Mouse (Mus musculus) CH12.LX (cell line): Measurements from ENCODE around the gene C77080. TPM values are rescaled to one million over a fixed set of nuclear protein-coding genes. Genes with fewer than 3 reads are reported as not detected.

Experiments
- DNase-seq: peaks from one replicate; pipeline ENCODE4 v3.0.0-alpha.2; 2013; ENCODE audit errors: extremely low read depth
- H3K27ac ChIP-seq: 2 replicates; pipeline ENCODE4 v1.5.1; 2012; ENCODE audit warnings: low read depth, mild to moderate bottlenecking, control low read depth, moderate library complexity; ENCODE audit not compliant: insufficient read depth
- H3K27me3 ChIP-seq: replicated peaks from 2 replicates; pipeline ENCODE3; 2012; ENCODE audit warnings: inconsistent platforms
- H3K36me3 ChIP-seq, 2 experiments: replicated peaks in 1 of 2; 2 replicates each; pipeline versions ENCODE3 to v1.6.1; 2012; ENCODE audit warnings: inconsistent platforms in 1 of 2, low read length in 1 of 2, mild to moderate bottlenecking in 1 of 2, mixed read lengths in 1 of 2, moderate library complexity in 1 of 2; ENCODE audit not compliant: control insufficient read depth in 1 of 2, insufficient read depth in 1 of 2
- H3K4me1 ChIP-seq, 2 experiments: 2 replicates each; pipeline ENCODE4 v1.6.1; 2012; ENCODE audit warnings: inconsistent platforms in 1 of 2, moderate library complexity in 1 of 2; ENCODE audit not compliant: insufficient read depth in 2 of 2, control insufficient read depth in 1 of 2
- H3K4me2 ChIP-seq: 2 replicates; pipeline ENCODE4 v1.6.1; 2012; ENCODE audit warnings: low read depth, mild to moderate bottlenecking, control low read depth; ENCODE audit not compliant: poor library complexity, insufficient read depth, severe bottlenecking
- H3K4me3 ChIP-seq, 3 experiments: fragments of 150-350 bp in 1 of 3; sonication (generic) in 1 of 3; replicated peaks in 1 of 3; 2 replicates each; pipeline versions ENCODE3 to v1.5.1; 2011 to 2012; ENCODE audit warnings: low read depth in 2 of 3, low read length in 2 of 3, mild to moderate bottlenecking in 2 of 3, moderate library complexity in 2 of 3, control low read depth in 1 of 3, improper control_type of control experiment in 1 of 3, inconsistent platforms in 1 of 3, mixed read lengths in 1 of 3; ENCODE audit not compliant: poor library complexity in 1 of 3
- H3K79me2 ChIP-seq: replicated peaks from 2 replicates; pipeline ENCODE4 v1.6.1; 2012; ENCODE audit warnings: mild to moderate bottlenecking, moderate library complexity; ENCODE audit not compliant: control insufficient read depth, poor library complexity, insufficient read depth, severe bottlenecking; ENCODE audit errors: extremely low read depth
- H3K9ac ChIP-seq: 2 replicates; pipeline ENCODE4 v1.6.1; 2012; ENCODE audit warnings: low read depth, mild to moderate bottlenecking, control low read depth, moderate library complexity; ENCODE audit not compliant: insufficient read depth
- H3K9me3 ChIP-seq: replicated peaks from 2 replicates; pipeline ENCODE3; 2012; ENCODE audit warnings: low read length, inconsistent platforms, mixed read lengths
- BHLHE40 ChIP-seq: IDR thresholded peaks from 2 replicates; pipeline ENCODE4 v1.6.1; 2011; ENCODE audit warnings: mild to moderate bottlenecking, low read depth, low read length, improper control_type of control experiment
- CHD1 ChIP-seq: IDR thresholded peaks from 2 replicates; pipeline ENCODE4 v1.6.1; 2012; ENCODE audit warnings: low read depth, low read length, improper control_type of control experiment, inconsistent platforms
- CHD2 ChIP-seq: IDR thresholded peaks from 2 replicates; pipeline ENCODE4 v1.6.1; 2011; ENCODE audit warnings: low read length, improper control_type of control experiment
- CTCF ChIP-seq, 2 experiments: IDR thresholded peaks in 1 of 2; conservative IDR thresholded peaks in 1 of 2; 2 replicates each; pipeline ENCODE4 v1.5.1; 2011 to 2012; ENCODE audit warnings: low read depth in 2 of 2, low read length in 2 of 2, improper control_type of control experiment in 1 of 2, inconsistent platforms in 1 of 2, mild to moderate bottlenecking in 1 of 2, moderate library complexity in 1 of 2
- E2F4 ChIP-seq: IDR thresholded peaks from 2 replicates; pipeline ENCODE4 v1.6.1; 2011; ENCODE audit warnings: low read depth, low read length, improper control_type of control experiment; ENCODE audit not compliant: insufficient replicate concordance
- ELF1 ChIP-seq: IDR thresholded peaks from 2 replicates; pipeline ENCODE4 v1.6.1; 2014; ENCODE audit warnings: low read depth, mild to moderate bottlenecking, inconsistent platforms, low read length, improper control_type of control experiment
- EP300 ChIP-seq: IDR thresholded peaks from 2 replicates; pipeline ENCODE4 v1.6.1; 2011; ENCODE audit warnings: low read length, improper control_type of control experiment
- GABPA ChIP-seq: IDR thresholded peaks from 2 replicates; pipeline ENCODE4 v1.6.1; 2012; ENCODE audit warnings: low read depth, low read length, improper control_type of control experiment, inconsistent platforms; ENCODE audit not compliant: insufficient replicate concordance
- HCFC1 ChIP-seq: IDR thresholded peaks from 2 replicates; pipeline ENCODE4 v1.6.1; 2012; ENCODE audit warnings: low read depth, mild to moderate bottlenecking, inconsistent platforms, low read length, improper control_type of control experiment
- IRF4 ChIP-seq: IDR thresholded peaks from 2 replicates; pipeline ENCODE4 v1.6.1; 2014; ENCODE audit warnings: low read depth, mild to moderate bottlenecking, inconsistent platforms, low read length, improper control_type of control experiment
- JUND ChIP-seq: conservative IDR thresholded peaks from 2 replicates; pipeline ENCODE4 v1.6.1; 2011; ENCODE audit warnings: low read depth, low read length, improper control_type of control experiment
- KAT2A ChIP-seq: IDR thresholded peaks from 2 replicates; pipeline ENCODE4 v1.6.1; 2012; ENCODE audit warnings: low read length, improper control_type of control experiment, inconsistent platforms; ENCODE audit not compliant: insufficient replicate concordance
- MAX ChIP-seq: IDR thresholded peaks from 2 replicates; pipeline ENCODE4 v1.6.1; 2011; ENCODE audit warnings: low read length, improper control_type of control experiment
- MAZ ChIP-seq: IDR thresholded peaks from 2 replicates; pipeline ENCODE4 v1.6.1; 2012; ENCODE audit warnings: low read depth, mild to moderate bottlenecking, inconsistent platforms, low read length, improper control_type of control experiment, moderate library complexity
- MEF2A ChIP-seq: IDR thresholded peaks from 2 replicates; pipeline ENCODE4 v1.6.1; 2014; ENCODE audit warnings: low read depth, mild to moderate bottlenecking, inconsistent platforms, low read length, improper control_type of control experiment, borderline replicate concordance
- MYC ChIP-seq: IDR thresholded peaks from 2 replicates; pipeline ENCODE4 v1.6.1; 2011; ENCODE audit warnings: low read depth, mild to moderate bottlenecking, improper control_type of control experiment, low read length
- NELFE ChIP-seq: IDR thresholded peaks from 2 replicates; pipeline ENCODE4 v1.6.1; 2011; ENCODE audit warnings: low read depth, low read length, improper control_type of control experiment
- NRF1 ChIP-seq: IDR thresholded peaks from 2 replicates; pipeline ENCODE4 v1.6.1; 2014; ENCODE audit warnings: low read depth, mild to moderate bottlenecking, inconsistent platforms, low read length, improper control_type of control experiment, moderate library complexity
- PAX5 ChIP-seq: IDR thresholded peaks from 2 replicates; pipeline ENCODE4 v1.6.1; 2012; ENCODE audit warnings: low read length, inconsistent platforms, mixed read lengths
- POLR2A ChIP-seq: IDR thresholded peaks from 2 replicates; pipeline ENCODE4 v1.6.1; 2011; ENCODE audit warnings: low read depth, mild to moderate bottlenecking, improper control_type of control experiment, low read length
- RAD21 ChIP-seq: IDR thresholded peaks from 2 replicates; pipeline ENCODE4 v1.6.1; 2011; ENCODE audit warnings: low read depth, mild to moderate bottlenecking, low read length, improper control_type of control experiment, moderate library complexity
- RCOR1 ChIP-seq: conservative IDR thresholded peaks from 2 replicates; pipeline ENCODE4 v1.6.1; 2012; ENCODE audit warnings: low read depth, mild to moderate bottlenecking, inconsistent platforms, low read length, improper control_type of control experiment
- SMC3 ChIP-seq: IDR thresholded peaks from 2 replicates; pipeline ENCODE4 v1.6.1; 2011; ENCODE audit warnings: low read depth, low read length, improper control_type of control experiment
- TBP ChIP-seq: conservative IDR thresholded peaks from 2 replicates; pipeline ENCODE4 v1.6.1; 2011; ENCODE audit warnings: low read depth, low read length, improper control_type of control experiment
- TCF12 ChIP-seq: IDR thresholded peaks from 2 replicates; pipeline ENCODE4 v1.6.1; 2014; ENCODE audit warnings: low read depth, mild to moderate bottlenecking, inconsistent platforms, low read length, improper control_type of control experiment
- USF1 ChIP-seq: IDR thresholded peaks from 2 replicates; pipeline ENCODE4 v1.6.1; 2014; ENCODE audit warnings: low read depth, mild to moderate bottlenecking, inconsistent platforms, low read length, improper control_type of control experiment
- USF2 ChIP-seq: conservative IDR thresholded peaks from 2 replicates; pipeline ENCODE4 v1.6.1; 2011; ENCODE audit warnings: low read depth, low read length, improper control_type of control experiment
- ZC3H11A ChIP-seq: IDR thresholded peaks from 2 replicates; pipeline ENCODE4 v1.6.1; 2012; ENCODE audit warnings: low read depth, mild to moderate bottlenecking, inconsistent platforms, low read length, improper control_type of control experiment
- ZMIZ1 ChIP-seq: IDR thresholded peaks from 2 replicates; pipeline ENCODE4 v1.6.1; 2012; ENCODE audit warnings: low read depth, mild to moderate bottlenecking, inconsistent platforms, low read length, improper control_type of control experiment
- ZNF384 ChIP-seq: IDR thresholded peaks from 2 replicates; pipeline ENCODE4 v1.6.1; 2012; ENCODE audit warnings: low read depth, low read length, improper control_type of control experiment, inconsistent platforms
- dilution Hi-C: fragments of 300-500 bp; cut with MboI; formaldehyde crosslinking; loops from 2 replicates; pipeline ENCODE4 v1.14.3; 2020; ENCODE audit warnings: low sequenced_read_pairs; ENCODE audit not compliant: extremely low pct_unique_long_range_greater_than_20kb, extremely low pct_ligation_motif_present
- in situ Hi-C: fragments of 300-500 bp; cut with MboI; formaldehyde crosslinking; loops from 3 replicates; pipeline ENCODE4 v1.14.3; 2019; ENCODE audit warnings: low sequenced_read_pairs, low pct_ligation_motif_present, low pct_unique_long_range_greater_than_20kb, mixed read lengths
- polyA plus RNA-seq: library from polyadenylated mRNA; unstranded; fragments of >175 nt; gene quantifications from 2 replicates; pipeline ENCODE4 v1.2.1, GENCODE M21; 2012; ENCODE audit warnings: low read depth; ENCODE audit not compliant: insufficient read length
- total RNA-seq, 2 experiments: library from RNA; depleted of rRNA; stranded (reverse); fragments of 300-350 nt in 1 of 2; fragments of >200 nt in 1 of 2; gene quantifications; 2 replicates each; pipeline ENCODE4 v1.2.3; 2012 to 2014

C77080 gene
- total and polyA plus RNA-seq, 3 experiments = 0.38 to 1.1 TPM; not detected in 1

GRCm38 (mm10) chr4:129211461-129211860 is 49.7 kb downstream of the C77080 start:
- Histone ChIP-seq H3K9ac (no peak overlapping the region), H3K4me2 (no peak overlapping the region), H3K4me3 (no peak overlapping the region), H3K27ac (no peak overlapping the region), H3K36me3 (peaks cover 78 to 90% of the 10 kb centered on the region in 2 experiments), H3K4me1 (no peaks in the 10 kb centered on the region), H3K9me3 (no peaks in the 10 kb centered on the region), H3K27me3 (no peaks in the 10 kb centered on the region), H3K79me2 (no peaks in the 10 kb centered on the region)
- DNase-seq = no peak
- TF ChIP-seq TCF12 (no peak), JUND (no peak), KAT2A (no peak), ELF1 (no peak), MEF2A (no peak), RAD21 (no peak), MYC (no peak), CHD1 (no peak), NELFE (no peak), BHLHE40 (no peak), GABPA (no peak), NRF1 (no peak), EP300 (no peak)
- dilution Hi-C loops = no loop called here
- in situ Hi-C loops = loop anchor here (10.0 kb wide), 1 partner anchor 243 kb away; no protein-coding TSS in a partner anchor

DNA sequence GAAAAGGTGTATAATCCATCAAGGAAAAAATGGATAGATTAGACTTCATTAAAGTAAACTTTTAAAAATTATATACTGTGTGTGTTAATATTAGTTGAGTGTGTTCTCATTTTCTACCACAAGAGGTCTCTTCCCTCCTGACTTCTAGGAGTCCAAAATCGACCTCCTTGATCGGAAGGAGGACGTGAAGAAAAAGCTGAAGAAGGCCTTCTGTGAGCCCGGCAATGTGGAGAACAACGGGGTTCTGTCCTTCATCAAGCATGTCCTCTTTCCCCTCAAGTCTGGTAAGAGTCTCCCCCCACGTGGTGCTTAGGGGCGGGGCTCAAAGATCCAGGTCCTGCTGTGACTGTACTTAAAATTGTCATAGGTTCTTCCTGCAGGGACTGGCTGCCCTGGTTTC is 51.7 kb downstream of the C77080 start:
- H3K9me3 ChIP-seq = no peaks in the 10 kb centered on the region
- no peak overlapping the region for H3K4me3 ChIP-seq
- no peaks in the 10 kb centered on the region for H3K4me1 ChIP-seq
- no peaks in the 10 kb centered on the region for H3K27me3 ChIP-seq
- H3K36me3 ChIP-seq = peaks cover 78 to 89% of the 10 kb centered on the region in 2 experiments
- H3K4me2 ChIP-seq = no peak overlapping the region
- DNase-seq = peak; percentile 37
- H3K27ac ChIP-seq = no peak overlapping the region
- no peaks in the 10 kb centered on the region for H3K79me2 ChIP-seq
- dilution Hi-C loops = no loop called here
- no peak overlapping the region for H3K9ac ChIP-seq
- TF ChIP-seq ZMIZ1 = no peak
- TF ChIP-seq ZNF384 = no peak
- no peak for TF ChIP-seq POLR2A
- TF ChIP-seq SMC3 = peak; percentile 61
- TF ChIP-seq CHD2 = no peak
- TF ChIP-seq NELFE = no peak
- TF ChIP-seq KAT2A = no peak
- no peak for TF ChIP-seq USF1
- TF ChIP-seq ELF1 = no peak
- no peak for TF ChIP-seq JUND
- no peak for TF ChIP-seq USF2
- TF ChIP-seq IRF4 = no peak
- TF ChIP-seq HCFC1 = no peak
- TF ChIP-seq ZC3H11A = no peak
- no peak for TF ChIP-seq MAZ
- no peak for TF ChIP-seq RCOR1
- TF ChIP-seq MEF2A = no peak
- no peak for TF ChIP-seq TBP
- TF ChIP-seq CTCF (conservative IDR thresholded peaks at IDR 0.05 in 1 of 2, IDR thresholded peaks at IDR 0.05 in 1 of 2; ENCODE audit: low read depth in 2 of 2, low read length in 2 of 2) = peak; percentile 48 to 67
- no peak for TF ChIP-seq E2F4
- no peak for TF ChIP-seq MAX
- no peak for TF ChIP-seq PAX5
- peak; percentile 48 for TF ChIP-seq RAD21
- TF ChIP-seq, all 38 proteins: peak for 3
- in situ Hi-C loops = no loop called here
